In genomic region chr12:17741637-17742364, GRCm38 (mm10) we compare ENCODE assay signal across 8 mouse cellular contexts. TPM values are rescaled to one million over a fixed set of nuclear protein-coding genes. Genes with fewer than 3 reads are reported as not detected.
DNase-seq lines count a peak whose midpoint lies in the region; ATAC-seq lines count a peak whose summit lies in the region.

No protein-coding gene starts in this region.

- no peaks in the 10 kb centered on the region for H3K9me3 ChIP-seq in liver, embryonic 16.5 days (replicated peaks; ENCODE audit: control insufficient read depth, low read length)
- no peaks in the 10 kb centered on the region for H3K9me3 ChIP-seq in heart, embryonic 16.5 days (replicated peaks; ENCODE audit: control insufficient read depth, low read length)
- no peaks in the 10 kb centered on the region for H3K9me3 ChIP-seq in forebrain, embryonic 10.5 days

- no peak for DNase-seq in liver
- DNase-seq in cerebellum, adult 11-12 months, result peak; percentile 76
- DNase-seq in kidney, postnatal 4 days, result peak; percentile 45 to 68
- peak; percentile 72 for DNase-seq in skeletal muscle tissue, adult 2 months (ENCODE audit: low read depth, low spot score)
- DNase-seq in forebrain, embryonic 10.5 days (ENCODE audit: extremely low spot score, low spot score), result no peak
- DNase-seq in spleen, postnatal 10 days (ENCODE audit: low spot score in 2 of 2), result no peak

- H3K4me1 ChIP-seq in liver, embryonic 16.5 days (ENCODE audit: control insufficient read depth, low read depth, low read length), result peaks cover 38% of the 10 kb centered on the region
- peaks cover 39% of the 10 kb centered on the region for H3K4me1 ChIP-seq in heart, embryonic 16.5 days (ENCODE audit: control insufficient read depth, insufficient read depth, low read length)
- peaks cover 64% of the 10 kb centered on the region for H3K4me1 ChIP-seq in forebrain, embryonic 10.5 days

- 56% methylated on average over 17 of the region's 17 CpGs for WGBS in liver, embryonic 16.5 days (ENCODE audit: insufficient replicate concordance)
- 64% methylated on average over 17 of the region's 17 CpGs for WGBS in heart, embryonic 16.5 days
- 85% methylated on average over 17 of the region's 17 CpGs for WGBS in forebrain, embryonic 10.5 days

- H3K4me3 ChIP-seq in liver, embryonic 16.5 days (ENCODE audit: low read depth, low read length), result no peak overlapping the region
- no peak overlapping the region for H3K4me3 ChIP-seq in heart, embryonic 16.5 days (ENCODE audit: low read length)
- no peak overlapping the region for H3K4me3 ChIP-seq in forebrain, embryonic 10.5 days

- no peak overlapping the region for H3K4me2 ChIP-seq in liver, embryonic 16.5 days (ENCODE audit: low read depth, low read length)
- H3K4me2 ChIP-seq in heart, embryonic 16.5 days (ENCODE audit: low read depth, low read length), result no peak overlapping the region

- no peaks in the 10 kb centered on the region for H3K36me3 ChIP-seq in liver, embryonic 16.5 days (ENCODE audit: control insufficient read depth, insufficient read depth)
- no peaks in the 10 kb centered on the region for H3K36me3 ChIP-seq in heart, embryonic 16.5 days (ENCODE audit: control insufficient read depth, insufficient read depth)
- H3K36me3 ChIP-seq in forebrain, embryonic 10.5 days (replicated peaks), result no peaks in the 10 kb centered on the region

- no peak overlapping the region for H3K9ac ChIP-seq in liver, embryonic 16.5 days (ENCODE audit: low read depth, low read length)
- H3K9ac ChIP-seq in heart, embryonic 16.5 days (ENCODE audit: low read length), result no peak overlapping the region

- no peak overlapping the region for H3K27ac ChIP-seq in liver, embryonic 16.5 days (ENCODE audit: low read length)
- 0 out of 2 replicates have a peak overlapping the region, but pooled peaks have one; percentile 4 for H3K27ac ChIP-seq in heart, embryonic 16.5 days (ENCODE audit: low read length)
- no peak overlapping the region for H3K27ac ChIP-seq in forebrain, embryonic 10.5 days

- H3K27me3 ChIP-seq in liver, embryonic 16.5 days (ENCODE audit: control insufficient read depth, insufficient read depth, low read depth, low read length), result no peaks in the 10 kb centered on the region
- H3K27me3 ChIP-seq in heart, embryonic 16.5 days (ENCODE audit: control insufficient read depth, insufficient read depth, low read length), result no peaks in the 10 kb centered on the region; the same call in 1 of the 2 replicates
- H3K27me3 ChIP-seq in forebrain, embryonic 10.5 days (ENCODE audit: poor library complexity, severe bottlenecking), result no peaks in the 10 kb centered on the region

- ATAC-seq in liver, embryonic 16.5 days (ENCODE audit: low read depth), result peak; percentile 14; the same call in 1 of the 2 replicates
- 0 out of 2 replicates have a peak, but pooled peaks have one; percentile 24 for ATAC-seq in heart, embryonic 16.5 days (replicated peaks; ENCODE audit: extremely low read depth, insufficient read depth, low FRiP score)

RNA-seq across cellular contexts. Expression of gene Hpcal1, which starts 51.1 kb away (rescaled TPM):
- 22.2 and 23.6 TPM in 2 replicates for polyA plus RNA-seq in liver, embryonic 16.5 days (2015; fragmentation: Nextera tagmentation; extraction: Ambion mirVana)
- polyA plus RNA-seq in heart, embryonic 16.5 days (2015; fragmentation: Nextera tagmentation; extraction: Ambion mirVana), result 32.7 and 33.4 TPM in 2 replicates
- 36.7 and 36.8 TPM in 2 replicates for polyA plus RNA-seq in forebrain, embryonic 10.5 days (2016; fragmentation: Nextera tagmentation; extraction: Ambion mirVana)

Comparison
In these comparisons a context has a peak if more than half of its experiments do, and no peak if none do; other contexts are left out.
1. DNase-seq: peak in cerebellum, adult 11-12 months (single experiment), kidney, postnatal 4 days (2 of 2) and skeletal muscle tissue, adult 2 months (single experiment); none in liver (single experiment), forebrain, embryonic 10.5 days (single experiment) and spleen, postnatal 10 days (0 of 2).